Mouse (Mus musculus) CH12.LX (cell line): ENCODE measurements at regions not wholly inside any gene's neighbourhood (a gene's known extent, or its start where the extent isn't known, plus 50 kb on each side); places are given as distances from the start of the nearest gene placed in this dataset.

Experiments used
- DNase-seq: peaks from one replicate; pipeline ENCODE4 v3.0.0-alpha.2; 2013; ENCODE audit errors: extremely low read depth
- H3K27ac ChIP-seq: 2 replicates; pipeline ENCODE4 v1.5.1; 2012; ENCODE audit warnings: low read depth, mild to moderate bottlenecking, control low read depth, moderate library complexity; ENCODE audit not compliant: insufficient read depth
- H3K27me3 ChIP-seq: replicated peaks from 2 replicates; pipeline ENCODE3; 2012; ENCODE audit warnings: inconsistent platforms
- H3K36me3 ChIP-seq, 2 experiments: replicated peaks in 1 of 2; 2 replicates each; pipeline versions ENCODE3 to v1.6.1; 2012; ENCODE audit warnings: inconsistent platforms in 1 of 2, low read length in 1 of 2, mild to moderate bottlenecking in 1 of 2, mixed read lengths in 1 of 2, moderate library complexity in 1 of 2; ENCODE audit not compliant: control insufficient read depth in 1 of 2, insufficient read depth in 1 of 2
- H3K4me1 ChIP-seq, 2 experiments: 2 replicates each; pipeline ENCODE4 v1.6.1; 2012; ENCODE audit warnings: inconsistent platforms in 1 of 2, moderate library complexity in 1 of 2; ENCODE audit not compliant: insufficient read depth in 2 of 2, control insufficient read depth in 1 of 2
- H3K4me2 ChIP-seq: 2 replicates; pipeline ENCODE4 v1.6.1; 2012; ENCODE audit warnings: low read depth, mild to moderate bottlenecking, control low read depth; ENCODE audit not compliant: poor library complexity, insufficient read depth, severe bottlenecking
- H3K4me3 ChIP-seq, 3 experiments: fragments of 150-350 bp in 1 of 3; sonication (generic) in 1 of 3; replicated peaks in 1 of 3; 2 replicates each; pipeline versions ENCODE3 to v1.5.1; 2011 to 2012; ENCODE audit warnings: low read depth in 2 of 3, low read length in 2 of 3, mild to moderate bottlenecking in 2 of 3, moderate library complexity in 2 of 3, control low read depth in 1 of 3, improper control_type of control experiment in 1 of 3, inconsistent platforms in 1 of 3, mixed read lengths in 1 of 3; ENCODE audit not compliant: poor library complexity in 1 of 3
- H3K79me2 ChIP-seq: replicated peaks from 2 replicates; pipeline ENCODE4 v1.6.1; 2012; ENCODE audit warnings: mild to moderate bottlenecking, moderate library complexity; ENCODE audit not compliant: control insufficient read depth, poor library complexity, insufficient read depth, severe bottlenecking; ENCODE audit errors: extremely low read depth
- H3K9ac ChIP-seq: 2 replicates; pipeline ENCODE4 v1.6.1; 2012; ENCODE audit warnings: low read depth, mild to moderate bottlenecking, control low read depth, moderate library complexity; ENCODE audit not compliant: insufficient read depth
- H3K9me3 ChIP-seq: replicated peaks from 2 replicates; pipeline ENCODE3; 2012; ENCODE audit warnings: low read length, inconsistent platforms, mixed read lengths
- CHD1 ChIP-seq: IDR thresholded peaks from 2 replicates; pipeline ENCODE4 v1.6.1; 2012; ENCODE audit warnings: low read depth, low read length, improper control_type of control experiment, inconsistent platforms
- CHD2 ChIP-seq: IDR thresholded peaks from 2 replicates; pipeline ENCODE4 v1.6.1; 2011; ENCODE audit warnings: low read length, improper control_type of control experiment
- ELF1 ChIP-seq: IDR thresholded peaks from 2 replicates; pipeline ENCODE4 v1.6.1; 2014; ENCODE audit warnings: low read depth, mild to moderate bottlenecking, inconsistent platforms, low read length, improper control_type of control experiment
- EP300 ChIP-seq: IDR thresholded peaks from 2 replicates; pipeline ENCODE4 v1.6.1; 2011; ENCODE audit warnings: low read length, improper control_type of control experiment
- ETS1 ChIP-seq: conservative IDR thresholded peaks from 2 replicates; pipeline ENCODE4 v1.6.1; 2012; ENCODE audit warnings: low read depth, mild to moderate bottlenecking, inconsistent platforms, low read length, improper control_type of control experiment, moderate library complexity
- HCFC1 ChIP-seq: IDR thresholded peaks from 2 replicates; pipeline ENCODE4 v1.6.1; 2012; ENCODE audit warnings: low read depth, mild to moderate bottlenecking, inconsistent platforms, low read length, improper control_type of control experiment
- IRF4 ChIP-seq: IDR thresholded peaks from 2 replicates; pipeline ENCODE4 v1.6.1; 2014; ENCODE audit warnings: low read depth, mild to moderate bottlenecking, inconsistent platforms, low read length, improper control_type of control experiment
- JUND ChIP-seq: conservative IDR thresholded peaks from 2 replicates; pipeline ENCODE4 v1.6.1; 2011; ENCODE audit warnings: low read depth, low read length, improper control_type of control experiment
- KAT2A ChIP-seq: IDR thresholded peaks from 2 replicates; pipeline ENCODE4 v1.6.1; 2012; ENCODE audit warnings: low read length, improper control_type of control experiment, inconsistent platforms; ENCODE audit not compliant: insufficient replicate concordance
- MAFK ChIP-seq: IDR thresholded peaks from 2 replicates; pipeline ENCODE4 v1.6.1; 2011; ENCODE audit warnings: low read length, improper control_type of control experiment; ENCODE audit not compliant: insufficient replicate concordance
- MAX ChIP-seq: IDR thresholded peaks from 2 replicates; pipeline ENCODE4 v1.6.1; 2011; ENCODE audit warnings: low read length, improper control_type of control experiment
- MEF2A ChIP-seq: IDR thresholded peaks from 2 replicates; pipeline ENCODE4 v1.6.1; 2014; ENCODE audit warnings: low read depth, mild to moderate bottlenecking, inconsistent platforms, low read length, improper control_type of control experiment, borderline replicate concordance
- MXI1 ChIP-seq: IDR thresholded peaks from 2 replicates; pipeline ENCODE4 v1.6.1; 2011; ENCODE audit warnings: mild to moderate bottlenecking, low read depth, low read length, improper control_type of control experiment
- NELFE ChIP-seq: IDR thresholded peaks from 2 replicates; pipeline ENCODE4 v1.6.1; 2011; ENCODE audit warnings: low read depth, low read length, improper control_type of control experiment
- PAX5 ChIP-seq: IDR thresholded peaks from 2 replicates; pipeline ENCODE4 v1.6.1; 2012; ENCODE audit warnings: low read length, inconsistent platforms, mixed read lengths
- POLR2A ChIP-seq: IDR thresholded peaks from 2 replicates; pipeline ENCODE4 v1.6.1; 2011; ENCODE audit warnings: low read depth, mild to moderate bottlenecking, improper control_type of control experiment, low read length
- POLR2AphosphoS2 ChIP-seq: IDR thresholded peaks from 2 replicates; pipeline ENCODE4 v1.6.1; 2011; ENCODE audit warnings: low read depth, low read length, improper control_type of control experiment
- SIN3A ChIP-seq: IDR thresholded peaks from 2 replicates; pipeline ENCODE4 v1.6.1; 2012; ENCODE audit warnings: low read length, improper control_type of control experiment, inconsistent platforms
- TBP ChIP-seq: conservative IDR thresholded peaks from 2 replicates; pipeline ENCODE4 v1.6.1; 2011; ENCODE audit warnings: low read depth, low read length, improper control_type of control experiment
- TCF12 ChIP-seq: IDR thresholded peaks from 2 replicates; pipeline ENCODE4 v1.6.1; 2014; ENCODE audit warnings: low read depth, mild to moderate bottlenecking, inconsistent platforms, low read length, improper control_type of control experiment
- USF1 ChIP-seq: IDR thresholded peaks from 2 replicates; pipeline ENCODE4 v1.6.1; 2014; ENCODE audit warnings: low read depth, mild to moderate bottlenecking, inconsistent platforms, low read length, improper control_type of control experiment
- USF2 ChIP-seq: conservative IDR thresholded peaks from 2 replicates; pipeline ENCODE4 v1.6.1; 2011; ENCODE audit warnings: low read depth, low read length, improper control_type of control experiment
- ZC3H11A ChIP-seq: IDR thresholded peaks from 2 replicates; pipeline ENCODE4 v1.6.1; 2012; ENCODE audit warnings: low read depth, mild to moderate bottlenecking, inconsistent platforms, low read length, improper control_type of control experiment
- ZMIZ1 ChIP-seq: IDR thresholded peaks from 2 replicates; pipeline ENCODE4 v1.6.1; 2012; ENCODE audit warnings: low read depth, mild to moderate bottlenecking, inconsistent platforms, low read length, improper control_type of control experiment
- ZNF384 ChIP-seq: IDR thresholded peaks from 2 replicates; pipeline ENCODE4 v1.6.1; 2012; ENCODE audit warnings: low read depth, low read length, improper control_type of control experiment, inconsistent platforms
- dilution Hi-C: fragments of 300-500 bp; cut with MboI; formaldehyde crosslinking; loops from 2 replicates; pipeline ENCODE4 v1.14.3; 2020; ENCODE audit warnings: low sequenced_read_pairs; ENCODE audit not compliant: extremely low pct_unique_long_range_greater_than_20kb, extremely low pct_ligation_motif_present
- in situ Hi-C: fragments of 300-500 bp; cut with MboI; formaldehyde crosslinking; loops from 3 replicates; pipeline ENCODE4 v1.14.3; 2019; ENCODE audit warnings: low sequenced_read_pairs, low pct_ligation_motif_present, low pct_unique_long_range_greater_than_20kb, mixed read lengths

DNA sequence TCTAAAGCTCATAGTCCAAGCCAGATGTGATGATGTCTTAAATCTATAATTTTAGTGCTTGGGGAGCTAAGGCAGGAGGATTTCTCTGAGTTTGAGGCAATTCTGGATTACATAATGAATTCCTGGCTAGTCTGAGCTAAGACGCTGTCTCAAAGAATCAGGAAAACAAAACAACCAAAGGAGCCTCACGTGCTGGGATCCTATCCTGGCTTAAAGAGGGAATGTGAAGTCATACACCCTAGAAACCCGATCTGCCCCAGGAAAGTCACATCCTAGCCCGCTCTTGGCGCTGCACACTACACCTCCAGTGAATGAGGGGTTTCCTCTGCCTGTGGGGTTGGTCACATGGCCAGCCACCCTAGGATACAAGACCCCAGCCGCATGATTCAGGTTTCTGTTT, 211.2 kb downstream of the Glrx3 start:
- Histone ChIP-seq H3K27ac (no peak overlapping the region), H3K9me3 (peaks cover 4% of the 10 kb centered on the region), H3K4me2 (no peak overlapping the region), H3K4me3 (no peak overlapping the region), H3K79me2 (no peaks in the 10 kb centered on the region), H3K9ac (no peak overlapping the region), H3K27me3 (peaks cover 7% of the 10 kb centered on the region), H3K4me1 (peaks cover 0 to 4% of the 10 kb centered on the region in 2 experiments; a peak in 2 of 4 replicates), H3K36me3 (peaks cover 0 to 3% of the 10 kb centered on the region in 2 experiments)
- dilution Hi-C loops (no loop called here), in situ Hi-C loops (no loop called here)
- TF ChIP-seq POLR2AphosphoS2 (no peak), ELF1 (no peak), ETS1 (no peak), MAX (no peak), HCFC1 (no peak), JUND (no peak), POLR2A (no peak), MEF2A (no peak), KAT2A (no peak), CHD2 (no peak), IRF4 (no peak), SIN3A (no peak), TCF12 (no peak), EP300 (no peak)
- DNase-seq = no peak

DNA sequence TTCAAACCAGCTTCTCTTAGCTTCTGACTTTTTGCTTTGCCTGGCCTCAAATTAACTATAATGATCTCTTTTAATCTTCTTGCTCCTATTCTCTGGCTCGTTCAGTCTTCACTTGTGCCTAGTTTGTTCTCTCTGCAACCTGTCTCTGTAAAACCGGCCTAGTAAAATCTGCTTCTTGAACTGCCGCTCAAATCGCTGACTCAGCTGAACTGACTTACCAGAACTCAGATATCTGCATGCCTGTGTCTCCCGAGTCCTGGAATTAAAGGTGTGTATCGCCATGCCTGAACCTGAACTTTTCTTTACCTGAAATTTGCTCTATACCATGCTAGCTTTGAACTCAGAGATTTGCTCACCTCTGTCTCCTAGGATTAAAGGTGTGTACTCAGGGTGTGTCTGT, 212.2 kb downstream of the Glrx3 start:
- DNase-seq = no peak
- Histone ChIP-seq H3K27ac (no peak overlapping the region), H3K79me2 (no peaks in the 10 kb centered on the region), H3K4me1 (peaks cover 4% of the 10 kb centered on the region in 2 experiments; a peak in 3 of 4 replicates), H3K27me3 (peaks cover 8% of the 10 kb centered on the region), H3K9ac (no peak overlapping the region), H3K4me2 (no peak overlapping the region), H3K4me3 (no peak overlapping the region), H3K9me3 (peaks cover 4% of the 10 kb centered on the region), H3K36me3 (peaks cover 0 to 3% of the 10 kb centered on the region in 2 experiments)
- dilution Hi-C loops (no loop called here), in situ Hi-C loops (no loop called here)
- TF ChIP-seq ZNF384 (no peak), MAFK (peak; percentile 92)

DNA sequence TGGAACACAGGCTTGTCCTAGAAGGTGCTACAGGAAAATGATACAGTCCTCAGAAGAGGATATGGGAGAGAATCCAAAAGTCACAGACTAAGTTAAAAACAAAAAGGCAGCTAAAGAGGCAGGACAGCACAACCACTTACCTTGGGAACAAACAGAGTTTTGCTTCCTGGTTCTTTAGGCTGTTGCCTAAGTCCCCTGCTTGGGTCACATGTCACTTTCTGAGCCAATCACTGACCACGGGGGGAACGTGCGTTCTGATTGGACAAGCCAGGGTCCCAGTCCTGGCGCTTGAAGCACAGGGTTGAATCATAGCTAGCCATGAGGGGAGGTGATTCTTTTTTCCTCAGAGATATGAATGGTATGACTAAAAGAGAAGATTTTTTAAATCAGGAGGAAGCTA, 216.4 kb downstream of the Glrx3 start:
- DNase-seq = peak; percentile 70
- H3K36me3 ChIP-seq = peaks cover 0 to 3% of the 10 kb centered on the region in 2 experiments
- peaks cover 34% of the 10 kb centered on the region for H3K27me3 ChIP-seq
- H3K27ac ChIP-seq = no peak overlapping the region
- H3K4me1 ChIP-seq = peaks cover 4% of the 10 kb centered on the region in 2 experiments; a peak in 3 of 4 replicates
- H3K9me3 ChIP-seq = peaks cover 4% of the 10 kb centered on the region
- in situ Hi-C loops (no loop called here), dilution Hi-C loops (no loop called here)
- peak; percentile 28; the same call in 1 of the 2 replicates for TF ChIP-seq TCF12
- no peak for TF ChIP-seq MXI1
- TF ChIP-seq ZMIZ1 = no peak
- peak; percentile 71 for TF ChIP-seq ELF1
- peak; percentile 70 for TF ChIP-seq NELFE
- peak; percentile 62 for TF ChIP-seq POLR2A
- peak; percentile 83 for TF ChIP-seq TBP
- no peak for TF ChIP-seq PAX5
- no peak for TF ChIP-seq ZC3H11A
- peak; percentile 85 for TF ChIP-seq USF1
- peak; percentile 85 for TF ChIP-seq USF2
- peak; percentile 82 for TF ChIP-seq MAX
- no peak for TF ChIP-seq CHD1
- H3K9ac ChIP-seq = peak overlapping the region; percentile 36
- H3K79me2 ChIP-seq = no peaks in the 10 kb centered on the region
- peak overlapping the region; percentile 19; the same call in 1 of the 2 replicates for H3K4me2 ChIP-seq
- peak overlapping the region; percentile 46 to 60 (median 55) for H3K4me3 ChIP-seq
